Mouse (Mus musculus) ovary, adult 10 weeks (tissue): ENCODE measurements around the gene Ankrd13c. TPM values are rescaled to one million over a fixed set of nuclear protein-coding genes. Genes with fewer than 3 reads are reported as not detected.

Experiments
- polyA plus RNA-seq: library from polyadenylated mRNA; stranded (reverse); fragments of 350-450 nt; fragmentation: Illumina TruSeq; extraction: RNeasy Lipid Tissue Mini Kit (QIAGEN cat#74804); gene quantifications from one replicate; pipeline ENCODE4 v1.2.3, GENCODE M21; 2014

Gene Ankrd13c
- 135 TPM for polyA plus RNA-seq

DNA sequence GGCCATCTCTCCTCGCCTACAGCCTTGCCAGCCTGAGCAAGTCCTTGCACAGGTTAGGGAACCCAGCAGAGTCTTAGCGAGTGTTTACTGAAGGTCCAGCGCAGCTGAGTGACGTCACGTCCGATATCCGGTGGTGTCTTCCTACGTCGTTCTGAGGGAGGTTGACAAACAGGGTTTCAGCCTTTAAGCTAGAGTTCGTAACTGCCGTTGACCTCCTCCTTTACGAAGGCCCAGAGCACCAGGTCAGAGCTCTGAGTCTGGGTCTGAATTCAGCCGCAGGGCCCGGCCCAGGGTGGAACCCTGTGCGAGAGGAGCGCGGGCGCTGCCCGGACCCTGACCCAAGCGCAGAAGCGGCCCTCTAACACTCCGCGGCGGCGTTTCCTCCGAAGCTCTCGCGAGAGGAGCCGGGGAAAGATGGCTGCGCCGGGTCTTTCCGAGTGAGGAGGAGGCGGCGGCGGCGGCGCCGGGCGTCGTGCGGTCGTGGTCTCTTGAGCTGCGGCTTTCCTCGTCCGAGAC is at the start of gene Ankrd13c:
Gene Ankrd13c (plus strand): TSS at position 397 of the 516 bp plus-strand sequence.

DNA sequence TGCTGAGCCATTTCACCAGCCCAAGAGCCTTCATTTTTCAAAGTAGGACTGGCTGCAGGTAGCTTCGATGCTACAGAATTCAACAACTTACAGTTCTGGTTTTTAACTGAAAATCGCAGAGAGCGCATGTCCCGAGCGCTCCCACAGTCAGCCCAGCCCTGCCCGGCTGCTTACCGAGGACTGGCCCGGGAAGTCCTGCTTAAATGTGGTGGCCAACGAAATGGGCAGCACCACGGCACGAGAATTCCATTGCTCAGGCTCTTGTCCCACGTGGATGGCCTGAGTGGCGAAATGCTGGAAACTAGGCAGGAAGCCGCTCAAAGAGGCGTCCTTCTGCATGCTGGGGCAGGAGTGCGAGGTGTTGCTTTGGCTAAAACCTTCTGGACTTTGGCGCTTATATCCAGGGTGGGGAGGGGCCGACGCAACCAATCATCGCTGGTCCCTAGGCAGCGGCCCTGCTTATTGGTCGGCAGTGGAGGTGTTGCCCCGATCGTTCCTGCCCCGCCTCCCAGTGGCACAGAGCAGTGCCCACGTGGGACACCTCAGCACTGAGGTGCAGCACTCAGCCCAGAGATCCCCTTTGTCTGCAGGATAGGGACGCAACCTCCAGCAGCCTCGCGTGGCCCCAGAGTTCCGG is 22.2 kb upstream of the Ankrd13c start, which contains the start of gene Cth:
Gene Cth (minus strand): TSS at position 386 of the 637 bp plus-strand sequence.

DNA sequence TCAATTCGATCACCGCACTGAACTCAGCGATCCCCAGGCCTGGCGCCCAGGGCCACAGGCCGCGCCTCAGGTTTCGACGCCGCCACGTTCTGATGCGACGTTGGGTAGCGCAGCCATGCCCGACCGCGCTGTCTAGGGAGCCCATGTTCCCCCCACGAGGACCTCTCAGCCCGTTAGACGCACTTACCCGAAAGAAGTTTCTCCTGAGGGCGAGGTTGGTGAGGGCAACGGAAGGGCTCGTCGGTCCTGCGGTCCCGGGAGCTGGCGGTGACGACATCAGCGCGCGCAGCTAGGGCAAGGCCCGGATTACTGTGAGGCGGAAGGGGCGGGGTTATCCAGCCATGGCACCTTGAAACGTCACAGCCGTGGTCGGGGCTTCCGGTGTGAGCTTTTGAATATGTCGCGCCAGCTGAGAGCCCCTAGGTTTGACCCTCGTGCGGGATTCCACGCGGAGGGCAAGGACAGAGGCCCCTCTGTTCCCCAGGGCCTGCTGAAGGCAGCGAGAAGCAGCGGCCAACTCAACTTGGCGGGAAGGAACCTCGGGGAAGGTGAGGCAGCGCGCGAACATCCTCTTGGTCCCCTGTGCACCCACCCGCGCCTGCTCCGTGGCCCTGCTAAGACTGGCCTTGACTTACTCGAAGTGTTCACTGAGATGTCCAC is 89.4 kb downstream of the Ankrd13c start, which contains the start of the genes Srsf11 and Lrrc40:
Gene Srsf11 (minus strand): TSS at position 311 of the 660 bp plus-strand sequence.
Gene Lrrc40 (plus strand): TSS at position 334 of the 660 bp plus-strand sequence.

Other genes with a start within 250 kb of the Ankrd13c start
- gene Cth, start 22.2 kb upstream of the Ankrd13c start, polyA plus RNA-seq, result 12.2 TPM
- 294 TPM for gene Srsf11, start 89.4 kb downstream of the Ankrd13c start, polyA plus RNA-seq
- 124 TPM for gene Lrrc40, start 89.4 kb downstream of the Ankrd13c start, polyA plus RNA-seq